Mouse (Mus musculus): Measurements from ENCODE around the gene Alg14. TPM values are rescaled to one million over a fixed set of nuclear protein-coding genes. Genes with fewer than 3 reads are reported as not detected.

Gene Alg14
- polyA plus RNA-seq, 1 experiment from 2014 or later, result 30.1 TPM

DNA sequence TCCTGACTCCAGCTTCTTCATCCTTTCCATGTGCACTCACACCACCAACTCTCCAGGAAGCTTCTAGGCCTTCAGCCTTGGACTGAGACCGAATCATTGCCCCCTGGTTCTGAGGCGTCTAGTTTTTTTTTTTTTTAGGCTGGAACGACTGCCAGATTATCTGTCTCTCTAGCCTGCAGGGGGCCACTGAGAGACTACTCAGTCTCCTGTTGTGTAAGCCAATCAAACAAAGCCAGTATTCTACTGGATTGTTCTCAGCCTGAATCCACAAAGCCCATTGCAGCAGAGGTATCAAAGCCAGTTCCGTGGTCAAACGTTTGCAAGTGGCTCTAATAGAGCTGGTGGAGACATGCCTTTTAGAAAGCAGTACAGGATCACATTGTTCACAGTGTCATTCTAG, 111.9 kb downstream of the Alg14 start:
- H3K4me1 ChIP-seq, result no peaks in the 10 kb centered on the region
- H3K4me2 ChIP-seq, result no peak overlapping the region
- no peak overlapping the region for H3K9ac ChIP-seq
- no peaks in the 10 kb centered on the region for H3K27me3 ChIP-seq
- ATAC-seq (ENCODE audit: low FRiP score), result no peak
- no peak overlapping the region for H3K4me3 ChIP-seq (replicated peaks)
- no peak overlapping the region for H3K27ac ChIP-seq
- H3K36me3 ChIP-seq (replicated peaks), result no peaks in the 10 kb centered on the region
- WGBS, result 15% methylated on average over 5 of the region's 5 CpGs
- H3K9me3 ChIP-seq, result no peaks in the 10 kb centered on the region

DNA sequence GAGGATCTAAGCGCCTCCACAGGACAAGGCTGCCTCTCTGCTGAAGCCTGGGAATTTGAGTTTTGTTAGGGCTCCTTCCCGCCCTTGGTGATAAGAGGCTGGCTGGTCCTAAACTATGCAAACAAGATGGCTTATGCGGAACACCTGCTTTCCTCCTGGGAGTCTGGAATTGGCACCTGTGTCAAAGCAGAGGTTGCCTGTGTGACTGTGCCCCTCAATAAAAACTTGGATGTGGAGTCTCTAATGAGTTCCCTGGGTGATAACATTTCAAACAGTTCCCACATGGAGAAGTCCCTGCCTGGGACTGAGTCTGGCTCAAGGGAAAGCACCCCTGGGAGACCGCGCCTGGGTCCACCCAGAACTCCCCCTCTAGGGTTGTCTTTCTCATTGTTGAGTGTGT, 113.5 kb downstream of the Alg14 start:
- no peak for ATAC-seq (ENCODE audit: low FRiP score)
- Histone ChIP-seq H3K9me3 (no peaks in the 10 kb centered on the region), H3K27ac (no peak overlapping the region), H3K4me2 (no peak overlapping the region), H3K4me1 (no peaks in the 10 kb centered on the region), H3K36me3 (replicated peaks) (no peaks in the 10 kb centered on the region), H3K9ac (no peak overlapping the region), H3K4me3 (replicated peaks) (no peak overlapping the region), H3K27me3 (no peaks in the 10 kb centered on the region)
- WGBS, result 82% methylated on average over 5 of the region's 5 CpGs

DNA sequence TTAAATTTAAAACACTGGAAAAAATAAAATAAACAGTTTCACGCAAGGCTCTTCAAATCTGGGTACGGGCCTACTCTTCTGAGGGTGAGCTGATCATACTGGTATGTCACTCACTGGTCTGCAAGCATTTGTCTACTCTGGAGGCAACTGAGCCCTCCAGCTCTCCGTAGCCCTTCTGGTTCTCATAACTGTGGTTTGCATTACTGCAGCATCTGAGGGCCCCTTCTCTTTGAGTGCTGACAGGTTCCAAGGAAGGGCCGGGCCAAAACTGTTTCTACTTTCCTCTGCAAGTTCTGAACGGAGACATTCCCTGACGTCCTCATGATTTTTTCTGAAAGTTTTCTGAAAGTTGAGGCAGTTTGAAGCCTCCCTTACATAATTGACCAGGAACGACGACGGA, 115.8 kb downstream of the Alg14 start:
- Histone ChIP-seq H3K27ac (no peak overlapping the region), H3K9ac (no peak overlapping the region), H3K36me3 (replicated peaks) (no peaks in the 10 kb centered on the region), H3K4me1 (no peaks in the 10 kb centered on the region), H3K4me2 (no peak overlapping the region), H3K4me3 (replicated peaks) (no peak overlapping the region), H3K9me3 (no peaks in the 10 kb centered on the region), H3K27me3 (no peaks in the 10 kb centered on the region)
- no peak for ATAC-seq (ENCODE audit: low FRiP score)
- WGBS, result 85% methylated on average over 9 of the region's 9 CpGs

GRCm38 (mm10) chr3:121408386-121408785, 116.8 kb downstream of the Alg14 start:
- Histone ChIP-seq H3K4me1 (no peaks in the 10 kb centered on the region), H3K9ac (no peak overlapping the region), H3K9me3 (no peaks in the 10 kb centered on the region), H3K36me3 (replicated peaks) (no peaks in the 10 kb centered on the region), H3K27ac (no peak overlapping the region), H3K27me3 (no peaks in the 10 kb centered on the region), H3K4me3 (replicated peaks) (no peak overlapping the region), H3K4me2 (no peak overlapping the region)
- ATAC-seq (ENCODE audit: low FRiP score), result no peak
- 94% methylated on average over 3 of the region's 3 CpGs for WGBS

GRCm38 (mm10) chr3:121411450-121411849, 119.9 kb downstream of the Alg14 start:
- Histone ChIP-seq H3K27me3 (no peaks in the 10 kb centered on the region), H3K4me1 (no peaks in the 10 kb centered on the region), H3K4me3 (replicated peaks) (no peak overlapping the region), H3K4me2 (no peak overlapping the region), H3K9ac (no peak overlapping the region), H3K36me3 (replicated peaks) (no peaks in the 10 kb centered on the region), H3K27ac (no peak overlapping the region), H3K9me3 (no peaks in the 10 kb centered on the region)
- 83% methylated on average over 6 of the region's 6 CpGs for WGBS
- ATAC-seq (ENCODE audit: low FRiP score), result no peak

Other genes starting within 250 kb of the Alg14 start
- gene Rwdd3, start 120.1 kb upstream of the Alg14 start, polyA plus RNA-seq (2016; fragmentation: Nextera tagmentation; extraction: Ambion mirVana), result 14.2 and 17.5 TPM in 2 replicates
- gene Tmem56, start 8.7 kb upstream of the Alg14 start, polyA plus RNA-seq (2016; fragmentation: Nextera tagmentation; extraction: Ambion mirVana), result 2.6 and 3.2 TPM in 2 replicates
- gene Cnn3, start 134.7 kb downstream of the Alg14 start, polyA plus RNA-seq (2016; fragmentation: Nextera tagmentation; extraction: Ambion mirVana), result 831 and 838 TPM in 2 replicates
- 0.53 and 0.97 TPM in 2 replicates for gene Slc44a3, start 240.6 kb downstream of the Alg14 start, polyA plus RNA-seq (2016; fragmentation: Nextera tagmentation; extraction: Ambion mirVana)

All from forebrain, embryonic 12.5 days (tissue).